Mouse (Mus musculus) T-helper 17 cell (primary cell): ENCODE measurements around the gene Ikbip.

Experiments
- in situ Hi-C, 2 experiments: fragments of 300-600 bp; cut with MboI, MseI; formaldehyde crosslinking; loops; 1 replicate in 1 of 2; 2 replicates in 1 of 2; pipeline ENCODE4 v1.15.1; 2025; ENCODE audit warnings: high pct_unique_total_duplicates in 2 of 2

Gene Ikbip

DNA sequence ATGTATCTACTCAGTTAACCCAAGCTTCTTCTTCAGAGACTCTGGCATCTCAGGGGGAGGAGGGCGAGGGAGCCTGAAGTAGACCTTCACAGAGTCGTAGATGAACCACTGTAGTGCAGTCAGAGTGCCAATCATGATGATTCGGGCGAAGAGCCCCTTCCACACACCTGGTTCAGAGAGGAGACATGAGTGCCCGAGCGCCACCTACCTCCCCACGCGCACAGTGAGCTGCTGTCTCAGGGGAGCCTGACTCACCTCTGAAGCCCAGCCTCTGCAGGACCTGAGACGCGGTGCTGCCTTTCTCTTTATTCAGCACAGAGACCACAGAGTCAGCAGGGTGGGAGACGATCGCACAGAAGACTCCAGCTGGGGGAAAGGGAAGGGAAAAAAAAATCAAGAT is 34.2 kb downstream of the Ikbip start:
- in situ Hi-C loops = loop anchor here in 1 of 2 experiments (5.0 kb wide), 1 partner anchor 35 kb away; no protein-coding TSS in a partner anchor

DNA sequence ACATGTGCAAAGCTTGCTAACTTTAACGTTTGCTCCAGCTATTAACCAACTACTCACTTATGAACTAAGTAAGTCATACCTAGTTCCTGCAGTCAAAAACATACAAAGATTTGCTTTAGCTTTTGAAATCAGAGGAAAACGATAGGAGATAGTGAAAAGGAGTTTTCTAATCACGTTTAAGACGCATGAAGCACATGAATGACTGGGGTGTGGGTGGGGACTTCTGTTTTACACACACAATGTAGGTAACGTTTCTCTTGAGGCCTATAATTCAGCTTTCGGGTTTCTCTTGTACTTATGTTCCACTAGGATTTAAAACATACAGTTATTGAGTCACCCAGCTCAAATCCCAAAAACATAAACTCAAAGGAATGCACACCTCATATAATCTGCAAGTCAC is 39.9 kb downstream of the Ikbip start:
- in situ Hi-C loops = loop anchor here in 1 of 2 experiments (5.0 to 10.0 kb wide), 2 partner anchors 45 to 1438 kb away; partner anchors contain the start of gene Scyl2

DNA sequence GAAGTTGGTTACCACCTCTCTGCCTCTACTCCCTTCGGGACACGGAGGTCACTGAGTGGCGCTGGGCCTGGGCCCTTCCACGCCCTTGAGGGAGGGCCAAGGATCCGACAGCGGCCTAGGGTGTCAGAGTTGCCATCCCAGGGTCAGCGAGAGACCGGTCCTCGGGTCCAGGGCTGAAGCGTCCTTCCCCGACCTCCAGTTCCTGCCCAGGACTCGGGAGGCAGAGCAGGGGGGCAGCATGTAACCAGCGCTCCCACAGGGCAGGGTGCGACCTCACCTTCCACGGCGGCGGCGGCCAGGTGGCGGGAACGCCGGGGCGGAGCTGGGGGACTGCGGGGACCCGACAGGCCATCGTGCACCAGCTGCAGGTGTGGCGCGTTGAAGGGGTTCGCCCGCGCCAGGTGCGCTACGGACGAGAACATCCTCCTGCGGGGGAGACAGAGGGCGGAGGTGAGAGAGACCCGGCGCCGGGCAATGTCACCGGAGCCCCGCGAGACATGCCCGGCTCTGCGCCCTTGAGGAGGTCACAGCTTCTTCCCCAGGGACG is 40.6 kb downstream of the Ikbip start:
- in situ Hi-C loops = loop anchor here in 1 of 2 experiments (5.0 to 10.0 kb wide), 2 partner anchors 46 to 1439 kb away; partner anchors contain the start of gene Scyl2

DNA sequence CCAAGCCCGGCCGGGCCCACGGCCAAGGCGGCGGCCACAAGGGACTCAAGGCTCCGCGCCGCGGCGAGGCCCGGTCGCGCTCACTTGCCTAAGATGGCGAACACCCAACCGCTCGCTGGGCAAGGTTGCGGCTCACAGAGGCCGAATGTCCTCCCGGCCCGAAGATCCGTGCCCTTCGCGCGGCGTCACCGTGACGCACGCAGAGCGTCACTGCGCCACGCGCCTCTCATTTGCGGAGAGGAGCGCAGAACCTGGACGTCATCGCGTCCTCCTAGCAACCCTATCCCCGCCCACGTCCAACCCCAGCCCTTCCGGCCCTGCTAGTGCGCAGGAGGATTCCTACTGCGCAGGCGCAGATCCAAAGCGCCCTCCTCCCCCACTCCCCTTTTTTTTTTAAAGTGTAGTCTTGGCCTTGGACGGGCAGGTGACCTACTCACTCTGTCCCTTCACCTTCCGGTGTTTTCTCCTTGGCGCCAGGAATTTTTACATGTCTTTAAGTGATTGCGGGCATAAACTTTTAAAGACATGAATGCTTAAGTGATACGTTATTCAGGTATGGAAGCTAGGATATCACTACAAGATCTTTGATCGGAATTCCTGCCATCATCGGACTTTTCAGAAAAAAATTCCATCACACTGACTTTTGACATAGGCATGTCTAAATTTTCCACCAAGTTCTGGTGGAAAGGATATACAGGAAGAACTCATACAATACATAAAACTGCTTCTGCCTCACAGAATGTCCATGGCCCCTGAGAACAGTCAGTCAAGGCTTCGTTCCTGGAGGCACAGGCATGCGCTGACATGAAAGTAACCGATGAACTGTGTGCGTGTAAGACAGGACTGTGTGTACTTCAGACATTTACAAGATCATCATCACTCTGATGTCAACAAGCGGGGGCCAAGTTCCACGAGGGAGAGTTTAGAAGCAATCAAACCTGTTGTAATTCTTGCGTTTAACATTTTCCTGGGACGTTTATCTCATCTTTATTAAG is 41.4 kb downstream of the Ikbip start, which contains the start of gene Slc25a3:
Slc25a3 (minus strand) TSS at position 232 of the 995 bp plus-strand sequence.
- in situ Hi-C loops = loop anchor here in 1 of 2 experiments (5.0 to 10.0 kb wide), 2 partner anchors 47 to 1439 kb away; partner anchors contain the start of gene Scyl2

DNA sequence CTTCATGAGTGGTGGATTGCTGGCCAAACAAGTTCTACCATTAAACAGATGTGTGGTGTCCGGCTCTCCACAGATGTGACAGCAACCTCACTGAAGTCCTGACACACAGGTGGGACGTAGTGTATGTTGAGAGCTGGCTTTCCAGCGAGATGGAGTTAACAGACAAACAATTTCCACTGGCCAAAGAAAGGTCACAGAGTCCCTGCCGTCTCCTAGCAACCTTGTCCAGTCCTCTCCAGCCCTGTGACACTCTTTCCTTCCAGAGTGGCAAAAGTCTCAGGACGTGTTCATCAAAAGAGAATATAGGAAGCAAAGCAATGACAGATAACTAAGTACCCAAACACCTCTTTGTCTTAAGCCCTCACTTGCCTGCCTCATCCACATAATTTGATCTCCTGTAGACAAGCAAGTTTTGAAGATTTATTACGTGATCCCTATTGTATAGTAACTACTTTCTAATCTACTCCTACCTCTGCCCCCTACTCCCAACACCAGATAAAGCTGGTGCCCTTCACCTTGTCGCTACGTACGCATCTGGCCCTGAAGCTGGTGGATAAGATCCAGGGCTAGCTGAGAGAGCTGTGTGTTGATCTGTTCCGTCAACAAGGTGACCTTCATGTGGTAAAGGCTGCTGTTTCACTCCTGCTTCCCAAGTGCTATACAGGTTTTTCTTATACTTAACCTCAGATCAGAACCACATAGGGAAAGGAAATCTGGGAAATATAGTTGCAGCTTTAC is 44.0 kb downstream of the Ikbip start:
- in situ Hi-C loops = loop anchor here in 1 of 2 experiments (10.0 kb wide), 1 partner anchor 1442 kb away; the partner anchor contains the start of gene Scyl2

DNA sequence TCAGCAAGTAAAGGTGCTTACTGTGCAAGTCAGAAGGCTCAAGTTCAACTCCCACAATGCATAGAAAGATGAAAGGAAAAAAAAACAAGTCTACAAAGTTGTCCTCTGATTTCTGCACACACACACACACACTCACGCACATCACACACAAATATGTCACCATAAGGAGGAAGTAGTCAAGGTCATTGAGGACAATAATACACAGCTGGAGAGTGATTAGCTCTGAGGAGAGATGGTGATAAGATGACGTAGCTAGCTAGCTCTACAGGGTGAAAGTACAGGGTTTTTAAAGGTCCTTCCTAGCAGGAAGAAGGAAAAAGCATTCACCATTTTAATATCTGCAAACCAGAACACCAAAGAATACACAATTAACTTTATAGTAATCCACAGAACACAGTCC is 44.7 kb downstream of the Ikbip start:
- in situ Hi-C loops = loop anchor here in 1 of 2 experiments (10.0 kb wide), 1 partner anchor 1443 kb away; the partner anchor contains the start of gene Scyl2

DNA sequence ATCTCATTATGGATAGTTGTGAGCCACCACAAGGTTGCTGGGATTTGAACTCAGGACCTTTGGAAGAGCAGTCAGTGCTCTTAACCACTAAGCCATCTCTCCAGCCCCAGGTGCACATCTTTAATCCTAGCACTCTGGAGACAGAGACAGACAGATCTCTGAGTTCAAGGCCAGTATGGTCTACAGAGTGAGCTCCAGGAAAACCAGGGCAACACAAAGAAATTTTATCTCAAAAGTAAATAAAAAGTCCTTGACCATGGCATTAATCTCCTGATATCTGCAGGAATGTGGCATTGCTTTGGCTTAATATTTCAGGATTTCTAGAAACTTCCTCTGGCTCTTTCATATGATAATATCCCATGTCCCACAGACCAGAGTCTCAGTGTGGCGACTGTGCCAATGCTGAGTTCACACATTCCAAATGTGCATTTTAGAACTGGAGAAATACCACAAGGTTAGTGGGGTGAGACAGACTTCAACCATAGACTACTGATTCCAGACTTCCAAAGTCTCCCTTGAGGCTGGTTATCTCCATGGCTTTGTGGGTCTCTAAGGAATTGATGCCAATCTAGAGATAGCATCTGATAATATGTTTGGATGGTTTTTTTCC is 45.9 kb downstream of the Ikbip start:
- in situ Hi-C loops = loop anchor here in 1 of 2 experiments (10.0 kb wide), 1 partner anchor 1444 kb away; the partner anchor contains the start of gene Scyl2

DNA sequence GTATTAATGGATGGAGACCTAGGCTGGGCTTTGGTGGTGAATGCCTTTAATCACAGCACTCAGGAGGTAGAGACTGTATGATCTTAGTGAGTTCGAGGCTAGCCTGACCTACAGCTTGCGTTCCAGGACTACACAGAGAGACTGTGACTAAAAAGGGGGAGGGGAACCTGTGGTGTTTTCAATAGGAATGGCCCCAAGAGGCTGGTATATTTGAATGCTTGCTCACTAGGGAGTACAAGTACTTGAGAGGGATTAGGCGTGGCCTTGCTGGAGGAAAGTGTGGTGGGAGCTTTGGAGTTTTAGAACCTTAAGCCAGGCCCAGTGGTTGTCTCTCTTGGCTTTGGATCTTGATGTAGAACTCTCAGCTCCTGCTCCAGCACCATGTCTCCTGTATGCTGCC is 48.1 kb downstream of the Ikbip start:
- in situ Hi-C loops = no loop called here

DNA sequence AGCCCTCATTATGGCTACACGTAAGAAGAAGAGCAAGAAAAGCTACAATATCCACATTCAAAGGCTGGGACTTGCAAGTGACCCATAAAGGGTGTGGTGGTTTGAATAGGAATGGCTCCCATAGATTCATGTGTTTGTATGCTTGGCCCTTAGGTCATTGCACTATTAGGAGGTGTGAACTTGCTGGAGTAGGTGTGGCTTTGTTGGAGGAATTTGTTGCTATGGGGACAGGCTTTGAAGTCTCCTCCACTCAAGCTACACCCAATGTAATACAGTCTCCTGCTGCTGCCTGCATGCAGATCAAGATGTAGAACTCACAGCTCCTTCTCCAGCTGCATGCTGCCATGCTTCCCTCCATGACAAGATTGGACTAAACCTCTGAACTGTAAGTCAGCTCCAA is 48.8 kb downstream of the Ikbip start:
- in situ Hi-C loops = no loop called here

DNA sequence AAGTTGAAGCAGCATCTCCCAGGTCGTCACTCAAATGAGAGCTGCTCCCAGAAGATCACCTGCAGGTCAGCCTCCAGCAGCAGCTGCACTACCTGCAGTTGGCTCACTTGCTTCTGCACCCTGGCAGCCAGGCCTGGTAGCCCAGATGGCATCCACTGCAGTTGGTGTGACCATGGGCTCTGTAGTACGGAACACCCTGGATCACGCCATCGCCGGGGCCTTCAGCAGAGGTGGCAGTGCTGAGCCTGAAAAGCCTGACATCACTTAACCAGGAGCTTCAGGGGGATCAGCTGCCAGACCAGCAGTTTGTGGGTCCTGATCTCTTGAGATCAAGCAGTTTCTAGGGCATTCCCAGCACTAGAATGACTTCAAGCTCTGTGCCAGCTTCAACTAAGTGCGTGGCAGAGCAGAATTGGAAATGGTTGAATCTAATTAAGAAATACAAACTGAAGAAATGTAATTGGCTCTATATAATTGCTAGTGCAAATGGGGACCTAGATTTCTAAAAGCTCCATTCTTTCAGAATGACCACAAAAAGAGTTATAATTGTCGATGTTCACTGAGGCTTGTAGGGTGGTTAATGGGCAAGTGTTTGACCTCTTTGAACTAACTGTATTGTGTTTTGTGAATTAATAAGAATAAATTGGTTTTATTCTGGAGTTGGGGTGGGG is 52.7 kb downstream of the Ikbip start:
- in situ Hi-C loops = no loop called here

DNA sequence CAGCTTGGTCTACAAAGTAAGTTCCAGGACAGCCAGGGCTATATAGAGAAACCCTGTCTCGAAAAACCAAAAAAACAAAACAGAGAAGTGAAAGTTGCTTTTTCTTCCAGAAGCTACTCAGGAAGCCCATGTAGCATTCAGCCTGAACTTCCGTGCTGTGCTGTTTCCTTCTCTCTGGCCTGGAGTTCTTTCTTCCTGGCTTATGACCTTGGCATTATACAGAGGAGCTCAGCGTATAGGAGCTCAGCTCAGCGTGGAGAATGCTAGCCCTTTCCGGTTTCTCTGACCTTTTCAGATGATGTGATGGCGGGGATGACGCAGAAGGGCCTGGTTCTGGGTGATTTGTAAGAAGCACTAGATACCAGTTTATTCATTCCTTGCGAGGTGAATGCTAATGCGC is 54.7 kb downstream of the Ikbip start:
- in situ Hi-C loops = no loop called here

DNA sequence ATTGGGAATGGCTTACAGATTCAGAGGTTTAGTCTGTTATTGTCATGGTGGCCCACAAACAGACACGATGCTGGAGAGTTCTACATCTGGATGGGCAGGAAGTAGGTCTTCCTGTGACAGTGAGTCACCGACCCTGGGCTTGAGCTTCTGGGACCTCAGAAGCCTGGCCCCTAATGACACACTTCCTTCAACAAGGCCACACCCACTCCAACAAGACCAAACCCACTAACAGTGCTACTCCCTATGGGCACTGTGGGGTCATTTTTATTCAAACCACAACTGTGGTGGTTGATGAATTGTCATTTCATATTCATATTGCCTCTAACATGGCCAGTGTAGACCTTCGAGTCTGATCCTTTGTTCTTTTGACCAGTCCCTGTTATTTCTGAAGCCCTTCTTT is 55.6 kb downstream of the Ikbip start:
- in situ Hi-C loops = no loop called here

DNA sequence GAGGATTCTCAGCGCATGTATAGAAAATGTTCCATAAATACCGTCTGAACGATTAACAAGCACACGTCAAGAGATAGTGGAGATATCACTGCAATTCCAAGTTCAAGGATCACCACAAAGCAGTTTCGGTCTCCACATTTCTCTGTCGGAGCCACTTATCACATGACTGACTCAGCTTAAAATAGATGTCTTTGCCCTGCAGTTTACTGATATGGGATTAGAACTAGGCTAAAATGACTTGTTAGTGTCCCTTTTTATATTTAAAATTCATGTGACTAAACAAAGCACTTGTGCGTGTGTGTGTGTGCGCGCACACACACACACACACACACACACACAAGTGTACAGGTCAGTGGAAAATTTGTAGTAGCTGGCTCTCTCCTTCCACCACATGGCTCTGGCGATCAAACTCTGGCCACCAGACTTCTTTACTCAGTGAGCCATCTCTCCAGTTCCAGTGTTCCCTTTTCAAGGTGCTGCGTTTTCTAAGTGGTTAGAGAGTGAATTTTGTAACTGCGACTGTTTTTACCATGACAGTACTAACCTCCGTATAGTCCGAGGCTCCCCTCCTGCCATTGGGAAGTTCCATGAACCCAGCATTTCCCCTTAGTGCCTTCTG is 56.5 kb downstream of the Ikbip start:
- in situ Hi-C loops = no loop called here

DNA sequence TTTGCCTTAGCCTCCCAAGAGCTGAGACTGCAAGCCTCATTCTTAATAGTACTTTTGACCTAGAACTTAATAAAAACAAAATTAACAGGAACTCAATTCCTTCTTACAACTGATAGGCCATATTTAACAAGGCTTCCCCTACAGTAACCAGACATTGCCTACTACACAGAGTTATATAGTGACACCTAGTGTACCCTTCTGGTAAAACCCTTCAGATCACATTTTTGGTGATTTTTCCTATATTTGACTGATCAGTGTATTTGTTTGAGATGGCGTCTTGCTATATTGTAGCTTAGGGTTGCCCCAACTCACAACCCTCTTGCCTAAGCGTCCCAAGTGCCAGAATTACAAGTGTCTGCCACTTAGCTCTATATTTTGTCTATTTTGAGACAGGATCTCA is 58.8 kb downstream of the Ikbip start:
- in situ Hi-C loops = loop anchor here (5.0 to 10.0 kb wide), 2 partner anchors 64 to 67 kb away; no protein-coding TSS in a partner anchor

DNA sequence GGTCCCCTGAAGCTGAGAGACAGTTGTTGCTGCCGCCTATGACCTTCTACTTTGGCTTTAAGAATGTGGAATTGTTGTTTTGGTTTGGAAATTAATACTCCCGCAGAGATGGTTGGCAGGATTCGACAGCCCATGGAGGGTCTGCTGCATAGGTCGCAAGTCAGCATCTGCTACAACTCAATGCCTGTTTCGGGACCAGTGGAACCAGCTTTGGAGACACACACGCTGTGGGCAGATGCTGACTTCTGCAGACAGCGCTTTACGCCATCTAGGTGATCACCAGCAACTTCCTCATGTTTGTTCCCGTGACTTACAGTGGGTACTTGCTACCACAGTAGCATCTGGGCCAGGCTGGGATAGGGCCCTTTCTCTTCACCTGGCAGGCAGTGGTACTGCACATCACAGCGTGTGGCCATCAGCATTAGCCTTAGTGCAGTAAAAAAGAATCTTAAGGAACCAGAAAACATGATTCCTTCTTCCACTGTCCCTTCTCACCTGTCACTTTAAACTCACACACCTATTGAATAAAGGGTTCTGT is 60.0 kb downstream of the Ikbip start:
- in situ Hi-C loops = loop anchor here (5.0 to 10.0 kb wide), 2 partner anchors 65 to 68 kb away; no protein-coding TSS in a partner anchor

DNA sequence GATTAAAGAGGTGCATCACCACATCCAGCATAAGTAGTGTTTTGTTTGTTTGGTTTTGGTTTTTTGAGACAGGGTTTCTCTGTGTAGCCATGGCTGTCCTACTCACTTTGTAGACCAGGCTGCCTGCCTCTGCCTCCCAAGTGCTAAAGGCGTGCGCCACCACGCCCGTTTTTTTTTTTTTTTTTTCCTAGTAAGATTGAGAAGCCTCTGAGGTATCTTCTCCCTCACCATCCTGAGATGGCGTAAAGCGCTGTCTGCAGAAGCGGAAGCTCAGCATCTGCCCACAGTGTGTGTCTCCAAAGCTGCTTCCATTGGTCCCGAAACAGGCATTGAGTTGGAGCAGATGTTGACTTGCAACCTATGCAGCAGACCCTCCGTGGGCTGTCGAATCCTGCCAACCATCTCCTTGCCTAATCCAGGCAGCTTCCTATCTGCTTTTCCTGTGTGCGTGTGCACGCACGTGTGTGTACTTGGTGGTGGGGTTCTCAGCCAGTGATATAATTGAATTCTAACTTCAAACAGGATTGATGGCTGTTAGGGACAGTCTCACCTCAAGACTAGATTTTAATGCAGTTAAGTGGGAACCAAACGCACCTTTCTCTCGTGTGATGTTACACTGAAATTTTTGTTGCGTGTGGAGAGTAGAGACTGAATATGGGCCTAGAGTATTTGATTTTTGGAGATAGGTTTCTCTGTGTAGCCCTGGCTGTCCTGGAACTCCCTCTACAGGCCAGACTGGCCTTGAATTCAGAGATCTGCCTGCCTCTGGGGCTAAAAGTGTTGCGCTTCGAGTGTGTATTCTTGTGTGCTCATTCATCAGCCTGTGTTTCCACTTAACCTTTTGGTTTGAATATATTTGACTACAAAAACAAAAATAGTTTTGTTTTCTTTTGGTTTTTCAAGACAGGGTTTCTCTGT is 60.8 kb downstream of the Ikbip start:
- in situ Hi-C loops = loop anchor here (5.0 to 10.0 kb wide), 2 partner anchors 66 to 69 kb away; no protein-coding TSS in a partner anchor

DNA sequence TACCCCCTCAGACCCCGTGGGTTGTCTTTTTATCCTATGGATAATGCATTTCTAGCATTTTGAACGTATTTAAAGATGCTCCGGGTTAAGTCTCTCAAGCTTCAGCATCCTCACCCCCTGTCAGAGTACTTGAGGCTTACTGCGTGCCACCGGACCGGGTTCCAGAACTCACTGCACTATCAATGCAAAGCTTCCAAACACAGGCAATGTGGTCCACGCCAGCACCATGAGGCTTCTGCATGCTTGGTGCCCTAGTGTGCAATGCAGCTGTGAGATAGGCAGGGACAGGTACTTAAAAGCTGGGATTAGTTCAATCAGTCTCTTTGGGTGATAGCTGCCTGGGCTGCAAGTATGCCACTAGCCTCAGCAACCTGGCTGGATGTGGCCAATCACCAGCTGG is 62.7 kb downstream of the Ikbip start:
- in situ Hi-C loops = loop anchor here in 1 of 2 experiments (10.0 kb wide), 1 partner anchor 71 kb away; no protein-coding TSS in a partner anchor
